Mouse (Mus musculus) small intestine, adult 2 months (tissue): ENCODE data around the gene Tap2.
"Not testable (repeated sequence)": the region's sequence is repeated elsewhere in the genome, so short reads cannot be mapped to it uniquely, and the experiment has no call there.

Experiments used
- CTCF ChIP-seq: fragments of 200-500 bp; IDR thresholded peaks from 2 replicates; pipeline ENCODE4 v1.5.1; 2012; ENCODE audit warnings: low read depth, mild to moderate bottlenecking, control low read depth, inconsistent platforms, low read length, moderate library complexity, mixed read lengths; ENCODE audit not compliant: insufficient replicate concordance, insufficient read length; ENCODE audit errors: extremely low read depth
- POLR2A ChIP-seq: fragments of 200-500 bp; IDR thresholded peaks from 2 replicates; pipeline ENCODE4 v1.6.1; 2012; ENCODE audit warnings: low read depth, mild to moderate bottlenecking, control low read depth, inconsistent platforms, low read length, moderate library complexity

DNA sequence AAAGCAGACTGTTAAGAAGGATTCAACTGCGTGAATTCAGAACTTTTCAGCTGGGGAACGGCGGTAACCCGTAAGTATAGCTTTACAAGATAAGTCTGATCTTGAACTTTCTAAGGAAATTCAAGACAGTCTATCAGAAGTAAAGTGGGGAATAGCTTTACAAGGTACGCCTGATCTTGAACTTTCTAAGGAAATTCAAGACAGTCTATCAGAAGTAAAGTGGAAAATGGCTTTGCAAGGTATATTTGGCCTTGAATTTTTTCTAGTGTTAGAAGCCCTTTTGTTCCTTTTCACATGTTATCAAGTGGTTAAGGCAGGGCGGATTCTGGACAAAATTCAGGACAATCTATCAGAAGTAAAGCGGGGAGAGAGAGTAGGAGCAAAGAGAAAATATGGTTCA is 16.5 kb downstream of the Tap2 start:
- TF ChIP-seq CTCF, POLR2A: not testable (repeated sequence)
